Mouse (Mus musculus) brain, embryonic 14.5 days (tissue): ENCODE measurements around the gene Msantd2.

Experiments
- CTCF ChIP-seq: fragments of 200-500 bp; IDR thresholded peaks from 2 replicates; pipeline ENCODE4 v1.5.1; 2012; ENCODE audit warnings: inconsistent platforms, mild to moderate bottlenecking, moderate library complexity, borderline replicate concordance; ENCODE audit not compliant: insufficient read depth, insufficient read length; ENCODE audit errors: extremely low read depth
- POLR2A ChIP-seq: fragments of 200-500 bp; IDR thresholded peaks from 2 replicates; pipeline ENCODE4 v1.6.1; 2012; ENCODE audit warnings: mild to moderate bottlenecking, inconsistent platforms, borderline replicate concordance; ENCODE audit not compliant: poor library complexity, insufficient read depth, insufficient read length, severe bottlenecking; ENCODE audit errors: extremely low read depth

DNA sequence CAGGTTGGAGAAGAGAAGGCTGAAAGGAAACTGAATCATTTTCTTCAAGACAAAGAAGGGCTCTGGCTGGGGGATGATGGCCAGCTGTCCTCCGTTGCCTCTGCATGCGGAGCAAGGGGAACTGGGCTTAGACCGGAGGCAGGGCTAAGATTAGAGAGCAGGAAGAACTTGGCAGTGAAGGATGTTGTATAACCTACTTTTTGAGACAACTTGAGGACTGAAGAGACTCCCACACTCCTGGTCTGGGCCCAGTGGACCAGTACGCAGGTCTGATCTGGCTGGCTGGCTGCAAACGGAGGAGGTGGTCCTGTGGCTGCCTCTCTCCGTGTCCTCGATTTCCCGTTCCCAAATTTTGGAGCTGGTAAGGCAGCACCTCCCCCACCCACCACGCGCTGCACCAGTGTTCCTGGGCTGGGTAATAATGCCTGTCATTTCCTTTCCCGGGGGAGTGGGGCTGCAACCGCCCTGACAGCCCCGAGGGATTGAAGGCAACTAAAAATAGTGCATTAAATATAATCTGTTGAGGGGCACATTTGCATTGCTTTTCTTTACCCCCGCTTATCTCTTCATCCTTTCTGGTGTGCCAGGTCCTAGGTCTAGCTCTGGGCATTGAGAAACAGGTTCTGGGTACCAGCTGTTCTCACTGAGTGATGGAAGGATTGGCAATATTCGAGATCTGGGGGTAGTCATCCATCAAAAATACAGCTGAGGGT is 78.9 kb downstream of the Msantd2 start:
- TF ChIP-seq POLR2A (no peak), CTCF (no peak)
